Mouse (Mus musculus): ENCODE results near the gene Hnf1a. TPM values are rescaled to one million over a fixed set of nuclear protein-coding genes. Genes with fewer than 3 reads are reported as not detected.

Hnf1a gene
- 0.03 and 0.14 TPM in 2 replicates for polyA plus RNA-seq (2012)

DNA sequence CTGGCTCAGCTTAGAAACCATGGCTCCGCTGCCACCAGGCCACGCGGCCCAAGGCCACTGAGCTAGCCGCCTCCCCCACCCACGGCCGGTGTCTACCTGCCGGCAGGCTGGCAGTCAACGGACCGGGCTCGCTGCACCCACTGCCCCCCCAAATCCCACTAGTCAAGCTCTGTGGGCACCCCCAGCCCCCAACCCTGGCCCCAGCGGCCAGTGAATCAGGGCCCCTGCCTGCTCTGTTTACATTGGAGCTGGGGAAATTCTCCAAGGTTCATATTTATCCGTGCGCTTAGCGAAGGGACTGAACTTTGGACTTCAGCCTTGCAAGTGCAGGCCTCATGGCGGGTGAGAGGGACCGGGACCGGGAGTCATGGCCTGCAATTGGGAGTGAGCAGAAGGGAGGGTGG, at the start of gene Hnf1a:
Gene Hnf1a, minus strand, starts transcription at position 271 of the 404 bp plus-strand sequence.
- H3K4me3 ChIP-seq (replicated peaks), result peak within 1 kb of the TSS; percentile 54
- no peaks in the 10 kb centered on the region for H3K9me3 ChIP-seq (ENCODE audit: control insufficient read depth, low read length)
- no peaks in the 10 kb centered on the region; the same call in 1 of the 2 replicates for H3K36me3 ChIP-seq (ENCODE audit: control insufficient read depth)
- H3K4me1 ChIP-seq (ENCODE audit: control insufficient read depth), result no peaks in the 10 kb centered on the region; the same call in 1 of the 2 replicates
- peaks cover 23% of the 10 kb centered on the region for H3K27me3 ChIP-seq (ENCODE audit: control insufficient read depth)
- TF ChIP-seq TAL1 (IDR thresholded peaks at IDR 0.05; ENCODE audit: low read length) (no peak), GATA1 (IDR thresholded peaks at IDR 0.05; ENCODE audit: low read length) (no peak)

DNA sequence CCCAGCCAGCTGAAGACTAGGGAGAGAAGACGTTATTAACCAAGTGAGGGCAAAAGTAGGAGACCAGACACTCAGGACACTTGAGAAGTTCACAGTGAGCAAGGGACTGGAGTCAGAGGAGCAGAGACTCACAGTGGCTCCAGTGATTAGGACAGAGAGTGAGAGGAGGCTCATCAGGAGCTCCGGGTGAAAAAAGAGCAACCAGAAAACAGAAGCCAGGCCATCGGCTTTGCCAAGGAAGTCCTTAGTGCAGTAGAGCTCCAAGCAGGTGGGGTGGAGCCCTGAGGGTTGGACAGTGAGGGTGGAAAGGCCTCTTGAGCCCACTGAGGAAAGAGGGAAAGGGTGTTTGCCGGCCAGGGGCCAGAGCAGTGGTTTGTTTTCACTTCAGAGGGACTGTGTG, 47.9 kb upstream of the Hnf1a start:
- Histone ChIP-seq H3K4me3 (replicated peaks) (peak overlapping the region; percentile 57), H3K36me3 (ENCODE audit: control insufficient read depth) (peaks cover 51% of the 10 kb centered on the region), H3K27me3 (ENCODE audit: control insufficient read depth) (no peaks in the 10 kb centered on the region), H3K4me1 (ENCODE audit: control insufficient read depth) (peaks cover 71% of the 10 kb centered on the region), H3K9me3 (ENCODE audit: control insufficient read depth, low read length) (no peaks in the 10 kb centered on the region)
- TF ChIP-seq GATA1 (IDR thresholded peaks at IDR 0.05; ENCODE audit: low read length), result no peak
- TF ChIP-seq TAL1 (IDR thresholded peaks at IDR 0.05; ENCODE audit: low read length), result no peak

DNA sequence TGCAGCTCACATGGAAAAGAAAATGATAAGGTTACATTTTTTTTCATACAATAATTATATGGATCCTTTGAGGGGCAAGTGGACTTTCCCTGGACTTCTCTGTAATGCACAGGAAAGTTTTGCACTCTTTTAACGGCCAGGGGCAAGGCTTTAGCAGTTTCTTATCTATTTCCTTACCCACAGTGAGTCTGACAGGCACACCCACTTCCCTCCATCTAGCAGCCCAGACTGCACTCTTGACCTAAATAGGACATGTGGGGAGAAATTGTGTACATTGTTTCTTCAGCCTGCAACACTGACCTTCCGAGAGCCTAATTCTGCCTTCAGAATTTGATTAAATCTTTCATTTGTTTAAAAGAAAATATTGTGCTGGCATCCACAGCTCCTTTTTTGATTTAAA, 47.4 kb upstream of the Hnf1a start:
- no peak for TF ChIP-seq TAL1 (IDR thresholded peaks at IDR 0.05; ENCODE audit: low read length)
- peak; percentile 76 for TF ChIP-seq GATA1 (IDR thresholded peaks at IDR 0.05; ENCODE audit: low read length)
- peaks cover 54% of the 10 kb centered on the region for H3K36me3 ChIP-seq (ENCODE audit: control insufficient read depth)
- peak overlapping the region; percentile 57 for H3K4me3 ChIP-seq (replicated peaks)
- no peaks in the 10 kb centered on the region for H3K9me3 ChIP-seq (ENCODE audit: control insufficient read depth, low read length)
- no peaks in the 10 kb centered on the region for H3K27me3 ChIP-seq (ENCODE audit: control insufficient read depth)
- peaks cover 77% of the 10 kb centered on the region for H3K4me1 ChIP-seq (ENCODE audit: control insufficient read depth)

GRCm38 (mm10) chr5:115015121-115015520, 44.2 kb upstream of the Hnf1a start:
- no peak overlapping the region for H3K4me3 ChIP-seq (replicated peaks)
- peaks cover 47% of the 10 kb centered on the region for H3K36me3 ChIP-seq (ENCODE audit: control insufficient read depth)
- H3K4me1 ChIP-seq (ENCODE audit: control insufficient read depth), result peaks cover 86% of the 10 kb centered on the region

DNA sequence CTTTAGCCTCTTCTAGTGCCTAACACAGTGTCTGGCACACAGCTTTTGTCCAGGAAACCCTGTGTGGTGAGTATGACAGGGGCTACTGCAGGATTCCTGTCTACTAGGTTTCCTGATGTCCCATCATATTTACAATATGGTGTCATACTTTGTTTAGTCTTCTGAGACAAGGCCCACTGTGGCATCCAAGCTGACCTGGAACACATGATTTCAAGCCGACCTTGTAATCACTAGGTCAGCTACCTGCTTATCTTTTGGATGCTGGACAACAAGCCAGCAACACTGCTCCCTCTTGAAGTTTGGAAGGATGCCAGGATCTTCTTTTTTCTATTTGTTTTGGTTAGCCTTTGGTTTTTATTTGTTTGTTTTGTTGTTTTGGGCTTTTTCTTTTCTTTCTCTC, 43.7 kb upstream of the Hnf1a start:
- H3K27me3 ChIP-seq (ENCODE audit: control insufficient read depth), result no peaks in the 10 kb centered on the region
- TF ChIP-seq TAL1 (IDR thresholded peaks at IDR 0.05; ENCODE audit: low read length), result no peak
- TF ChIP-seq GATA1 (IDR thresholded peaks at IDR 0.05; ENCODE audit: low read length), result no peak
- H3K4me3 ChIP-seq (replicated peaks), result peak overlapping the region; percentile 40
- peaks cover 42% of the 10 kb centered on the region for H3K36me3 ChIP-seq (ENCODE audit: control insufficient read depth)
- peaks cover 86% of the 10 kb centered on the region for H3K4me1 ChIP-seq (ENCODE audit: control insufficient read depth)
- H3K9me3 ChIP-seq (ENCODE audit: control insufficient read depth, low read length), result no peaks in the 10 kb centered on the region

More at GRCm38 (mm10) chr5:115015121-115015520, 44.2 kb upstream of the Hnf1a start:
- no peak for TF ChIP-seq GATA1 (IDR thresholded peaks at IDR 0.05; ENCODE audit: low read length)
- no peak for TF ChIP-seq TAL1 (IDR thresholded peaks at IDR 0.05; ENCODE audit: low read length)
- Histone ChIP-seq H3K27me3 (ENCODE audit: control insufficient read depth) (no peaks in the 10 kb centered on the region), H3K9me3 (ENCODE audit: control insufficient read depth, low read length) (no peaks in the 10 kb centered on the region)

DNA sequence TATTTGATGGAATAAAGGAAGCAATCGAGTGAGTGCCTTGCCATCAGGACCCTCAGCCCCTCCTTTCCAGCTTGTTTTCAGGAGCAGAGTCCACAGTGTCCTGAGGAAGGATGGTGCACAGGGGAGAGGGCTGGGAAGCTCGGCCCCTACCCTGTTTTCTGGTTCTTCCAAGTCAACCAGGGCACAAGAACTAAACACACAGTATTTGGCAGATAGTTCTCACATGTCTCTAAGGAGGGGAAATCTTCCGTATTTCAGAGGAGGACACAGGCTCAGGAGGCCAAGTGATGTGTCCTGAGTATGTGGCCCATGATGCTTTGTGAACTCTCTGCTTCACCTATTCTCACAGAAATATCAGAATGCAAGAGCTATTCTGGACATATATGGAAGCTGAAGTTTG, 42.5 kb upstream of the Hnf1a start:
- H3K4me3 ChIP-seq (replicated peaks), result peak overlapping the region; percentile 90
- peaks cover 84% of the 10 kb centered on the region for H3K4me1 ChIP-seq (ENCODE audit: control insufficient read depth)
- H3K36me3 ChIP-seq (ENCODE audit: control insufficient read depth), result peaks cover 37% of the 10 kb centered on the region
- no peak for TF ChIP-seq GATA1 (IDR thresholded peaks at IDR 0.05; ENCODE audit: low read length)
- no peaks in the 10 kb centered on the region for H3K9me3 ChIP-seq (ENCODE audit: control insufficient read depth, low read length)
- no peaks in the 10 kb centered on the region for H3K27me3 ChIP-seq (ENCODE audit: control insufficient read depth)

DNA sequence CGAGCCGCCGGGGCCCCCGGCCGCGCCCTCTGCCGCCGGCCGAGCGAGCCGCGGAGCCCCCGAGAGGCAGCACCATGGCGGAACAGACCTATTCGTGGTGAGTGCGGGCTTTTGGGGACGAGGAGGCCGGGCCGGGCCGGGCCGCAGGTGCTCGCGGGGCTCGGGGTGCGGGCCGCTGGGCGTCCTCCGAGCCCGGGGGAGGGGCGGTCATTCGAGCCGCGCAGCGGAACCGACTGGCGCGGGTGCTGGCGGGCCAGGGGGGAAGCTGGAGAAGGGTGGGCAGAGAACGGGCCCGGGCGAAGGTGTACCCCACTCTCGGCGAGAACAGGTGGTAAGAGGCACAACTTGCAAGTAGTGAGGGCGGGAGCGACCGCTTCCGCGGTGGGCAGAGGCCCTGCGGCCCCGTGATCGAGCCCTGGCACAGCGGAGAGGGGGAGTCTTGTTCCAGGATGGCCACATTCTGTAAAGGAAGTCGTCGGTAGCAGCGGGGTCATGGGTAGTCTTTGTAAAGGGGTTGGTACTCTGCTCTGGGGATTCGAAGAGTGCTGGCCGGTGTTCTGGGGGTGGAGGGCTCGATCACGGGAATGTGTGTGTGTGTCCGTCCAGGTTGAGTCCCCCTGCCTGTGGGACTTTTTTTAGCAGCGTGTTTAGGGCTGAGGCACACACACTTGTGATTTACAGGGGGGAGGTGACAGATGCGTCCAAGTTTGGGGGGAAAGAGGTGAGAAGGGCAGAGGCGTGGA, 40.8 kb upstream of the Hnf1a start:
- Histone ChIP-seq H3K36me3 (ENCODE audit: control insufficient read depth) (peaks cover 31% of the 10 kb centered on the region), H3K4me1 (ENCODE audit: control insufficient read depth) (peaks cover 75% of the 10 kb centered on the region), H3K27me3 (ENCODE audit: control insufficient read depth) (no peaks in the 10 kb centered on the region), H3K4me3 (replicated peaks) (peak overlapping the region; percentile 90), H3K9me3 (ENCODE audit: control insufficient read depth, low read length) (no peaks in the 10 kb centered on the region)
- no peak for TF ChIP-seq TAL1 (IDR thresholded peaks at IDR 0.05; ENCODE audit: low read length)
- no peak for TF ChIP-seq GATA1 (IDR thresholded peaks at IDR 0.05; ENCODE audit: low read length)

DNA sequence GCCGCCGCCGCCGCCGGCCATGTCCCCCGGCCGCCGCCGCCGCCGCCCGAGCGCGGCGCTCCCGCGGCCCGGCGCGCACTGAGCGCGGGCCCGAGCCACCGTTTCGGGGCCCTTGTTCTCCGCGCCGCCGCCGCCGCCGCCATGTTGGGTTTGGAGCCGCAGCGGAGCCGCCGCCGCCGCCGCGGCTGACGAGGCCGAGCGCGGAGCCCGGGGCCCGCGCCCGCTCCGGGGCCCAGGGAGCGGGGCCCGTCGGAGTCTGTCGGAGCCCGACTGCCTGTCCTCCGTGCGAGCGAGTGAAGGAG, 40.3 kb upstream of the Hnf1a start:
- TF ChIP-seq TAL1 (IDR thresholded peaks at IDR 0.05; ENCODE audit: low read length) (no peak), GATA1 (IDR thresholded peaks at IDR 0.05; ENCODE audit: low read length) (no peak)
- peaks cover 72% of the 10 kb centered on the region for H3K4me1 ChIP-seq (ENCODE audit: control insufficient read depth)
- no peaks in the 10 kb centered on the region for H3K27me3 ChIP-seq (ENCODE audit: control insufficient read depth)
- peak overlapping the region; percentile 90 for H3K4me3 ChIP-seq (replicated peaks)
- H3K9me3 ChIP-seq (ENCODE audit: control insufficient read depth, low read length), result no peaks in the 10 kb centered on the region
- peaks cover 27% of the 10 kb centered on the region for H3K36me3 ChIP-seq (ENCODE audit: control insufficient read depth)

GRCm38 (mm10) chr5:115010577-115011216, 39.8 kb upstream of the Hnf1a start, which contains the start of gene Sppl3:
Gene Sppl3, plus strand, starts transcription at chr5:115011137.
- Histone ChIP-seq H3K4me1 (ENCODE audit: control insufficient read depth) (peaks cover 67% of the 10 kb centered on the region), H3K9me3 (ENCODE audit: control insufficient read depth, low read length) (no peaks in the 10 kb centered on the region), H3K4me3 (replicated peaks) (peak within 1 kb of the TSS; percentile 90), H3K36me3 (ENCODE audit: control insufficient read depth) (peaks cover 23% of the 10 kb centered on the region), H3K27me3 (ENCODE audit: control insufficient read depth) (no peaks in the 10 kb centered on the region)
- no peak for TF ChIP-seq TAL1 (IDR thresholded peaks at IDR 0.05; ENCODE audit: low read length)
- no peak for TF ChIP-seq GATA1 (IDR thresholded peaks at IDR 0.05; ENCODE audit: low read length)

Measured in erythroblast, embryonic 14.5 days (primary cell).